Mouse (Mus musculus) midbrain, embryonic 15.5 days (tissue): ENCODE results near the gene Slc25a34. TPM values are rescaled to one million over a fixed set of nuclear protein-coding genes. Genes with fewer than 3 reads are reported as not detected.

Experiments
- ATAC-seq: fragments of 200-750 bp; cut with Nextera tagmentation; replicated peaks from 2 replicates; pipeline ENCODE4 v1.8.0; 2017; ENCODE audit warnings: moderate TSS enrichment
- H3K27ac ChIP-seq: fragments of 300-500 bp; sonication (generic); 2 replicates; pipeline ENCODE4 v1.5.1; 2015; ENCODE audit warnings: mild to moderate bottlenecking, inconsistent platforms
- H3K27me3 ChIP-seq: fragments of 300-500 bp; sonication (generic); replicated peaks from 2 replicates; pipeline ENCODE4 v1.6.1; 2015; ENCODE audit warnings: inconsistent platforms
- H3K36me3 ChIP-seq: fragments of 300-500 bp; sonication (generic); replicated peaks from 2 replicates; pipeline ENCODE4 v1.6.1; 2015; ENCODE audit warnings: inconsistent platforms
- H3K4me1 ChIP-seq: fragments of 300-500 bp; sonication (generic); 2 replicates; pipeline ENCODE4 v1.6.1; 2015; ENCODE audit warnings: inconsistent platforms
- H3K4me2 ChIP-seq: fragments of 300-500 bp; sonication (generic); 2 replicates; pipeline ENCODE4 v1.6.1; 2015; ENCODE audit warnings: inconsistent platforms, mild to moderate bottlenecking, moderate library complexity
- H3K4me3 ChIP-seq: fragments of 300-500 bp; sonication (generic); 2 replicates; pipeline ENCODE4 v1.5.1; 2015; ENCODE audit warnings: mild to moderate bottlenecking, inconsistent platforms
- H3K9ac ChIP-seq: fragments of 300-500 bp; sonication (generic); 2 replicates; pipeline ENCODE4 v1.6.1; 2015; ENCODE audit warnings: mild to moderate bottlenecking, inconsistent platforms
- H3K9me3 ChIP-seq: fragments of 300-500 bp; sonication (generic); 2 replicates; pipeline ENCODE4 v1.6.1; 2016; ENCODE audit warnings: inconsistent platforms
- WGBS: fragments of 180-500 bp; shearing (Covaris S2); methylation state at CpG from one replicate; pipeline ENCODE4 v1.1.7; 2015; ENCODE audit warnings: mixed read lengths; 5-methylcytosine and 5-hydroxymethylcytosine counted together
- polyA plus RNA-seq: library from polyadenylated mRNA; unstranded; fragments of >200 nt; fragmentation: Nextera tagmentation; extraction: Ambion mirVana; gene quantifications from 2 replicates; pipeline ENCODE4 v1.2.1, GENCODE M21; 2015

Slc25a34 gene
- polyA plus RNA-seq, result 0.26 and 0.61 TPM in 2 replicates

DNA sequence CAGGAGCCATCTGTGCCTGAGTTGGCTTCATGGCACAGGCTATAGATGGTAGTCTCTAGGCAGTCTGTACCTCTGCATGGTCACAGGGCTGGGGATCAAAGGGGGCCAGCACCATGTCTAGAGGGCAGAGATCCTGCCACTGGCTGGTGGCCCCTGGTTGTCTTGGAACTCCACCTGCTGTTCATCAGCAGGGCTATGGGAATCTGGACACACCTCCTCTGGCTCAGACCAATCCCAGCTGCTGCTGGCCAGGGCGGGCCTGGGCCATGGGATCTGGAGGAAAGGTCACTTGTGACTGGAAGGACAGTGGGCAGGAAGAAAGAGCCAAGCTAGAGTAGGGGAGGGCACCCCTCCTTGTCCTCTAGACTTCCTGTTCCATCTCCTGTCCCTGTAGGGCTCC, at the start of gene Slc25a34:
Slc25a34 (minus strand) TSS at position 156 of the 400 bp plus-strand sequence.
- peaks cover 17% of the 10 kb centered on the region for H3K36me3 ChIP-seq
- no peak within 1 kb of the TSS for H3K27ac ChIP-seq
- no peaks in the 10 kb centered on the region for H3K4me1 ChIP-seq
- no peak; the same call in 1 of the 2 replicates for ATAC-seq
- H3K9me3 ChIP-seq, result no peaks in the 10 kb centered on the region
- no peaks in the 10 kb centered on the region for H3K27me3 ChIP-seq
- H3K9ac ChIP-seq, result no peak within 1 kb of the TSS
- WGBS, result 83% methylated on average over 1 of the region's 1 CpGs
- no peak within 1 kb of the TSS for H3K4me2 ChIP-seq
- H3K4me3 ChIP-seq, result no peak within 1 kb of the TSS

- no peak for ATAC-seq
- 81% methylated on average over 13 of the region's 13 CpGs for WGBS
- no peaks in the 10 kb centered on the region for H3K9me3 ChIP-seq
- H3K27ac ChIP-seq, result no peak overlapping the region
- H3K4me3 ChIP-seq, result no peak overlapping the region
- H3K4me2 ChIP-seq, result no peak overlapping the region
- no peaks in the 10 kb centered on the region for H3K27me3 ChIP-seq
- no peak overlapping the region for H3K9ac ChIP-seq
- no peaks in the 10 kb centered on the region for H3K36me3 ChIP-seq
- no peaks in the 10 kb centered on the region for H3K4me1 ChIP-seq
Observed at GRCm38 (mm10) chr4:141672325-141672724, 48.7 kb upstream of the Slc25a34 start.

DNA sequence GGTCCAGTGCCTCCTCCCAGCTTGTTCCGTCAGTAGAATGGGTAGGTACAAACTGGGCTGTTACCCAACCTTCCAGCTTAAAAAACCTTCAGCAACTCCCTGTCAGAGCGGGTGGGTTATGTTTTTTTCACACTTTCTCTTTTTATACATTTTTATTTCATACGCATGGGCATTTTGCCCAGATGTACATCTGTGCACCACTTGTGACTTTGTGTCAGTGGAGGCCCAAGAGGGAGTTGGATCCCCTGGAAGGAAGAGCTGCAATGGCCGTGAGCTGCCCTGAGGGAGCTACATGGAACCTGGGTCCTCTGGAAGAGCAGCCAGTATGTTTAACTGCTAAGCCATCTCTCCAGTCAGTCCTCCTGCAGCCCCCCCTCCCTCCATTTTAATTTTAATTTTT, 47.8 kb upstream of the Slc25a34 start:
- no peak overlapping the region for H3K4me3 ChIP-seq
- H3K27me3 ChIP-seq, result no peaks in the 10 kb centered on the region
- H3K36me3 ChIP-seq, result no peaks in the 10 kb centered on the region
- no peak overlapping the region for H3K4me2 ChIP-seq
- H3K9ac ChIP-seq, result no peak overlapping the region
- no peaks in the 10 kb centered on the region for H3K4me1 ChIP-seq
- WGBS, result 81% methylated on average over 4 of the region's 4 CpGs
- H3K9me3 ChIP-seq, result no peaks in the 10 kb centered on the region
- ATAC-seq, result no peak
- H3K27ac ChIP-seq, result no peak overlapping the region

GRCm38 (mm10) chr4:141669898-141670712, 46.5 kb upstream of the Slc25a34 start:
- 89% methylated on average over 18 of the region's 18 CpGs for WGBS
- H3K27ac ChIP-seq, result no peak overlapping the region

DNA sequence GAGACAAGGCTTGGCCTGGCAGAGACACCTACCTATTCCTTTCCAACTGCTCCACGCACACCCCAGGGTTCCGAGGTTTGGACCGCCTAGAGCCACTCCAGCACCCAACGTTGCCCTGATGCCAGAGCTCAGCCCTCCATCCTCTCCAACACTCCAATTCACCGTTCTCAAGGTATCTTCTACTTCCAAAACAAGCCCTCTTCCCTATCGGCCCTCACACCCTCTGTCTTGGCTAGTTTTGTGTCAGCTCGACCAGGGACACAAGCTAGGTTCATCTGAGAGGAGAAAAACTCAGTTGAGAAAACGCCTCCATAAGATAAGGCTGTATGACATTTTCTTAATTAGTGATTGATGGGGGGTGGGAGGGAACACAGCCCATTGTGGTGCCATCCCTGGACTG, 41.2 kb upstream of the Slc25a34 start, which contains the start of gene Plekhm2:
Plekhm2 (minus strand) TSS at position 101 of the 400 bp plus-strand sequence.
- Histone ChIP-seq H3K4me2 (peak within 1 kb of the TSS; percentile 88), H3K36me3 (no peaks in the 10 kb centered on the region), H3K9me3 (no peaks in the 10 kb centered on the region), H3K4me1 (peaks cover 19% of the 10 kb centered on the region), H3K27ac (peak within 1 kb of the TSS; percentile 85), H3K27me3 (no peaks in the 10 kb centered on the region), H3K9ac (peak within 1 kb of the TSS; percentile 98), H3K4me3 (peak within 1 kb of the TSS; percentile 93)
- no peak; the same call in 1 of the 2 replicates for ATAC-seq
- 72% methylated on average over 8 of the region's 8 CpGs for WGBS

More at GRCm38 (mm10) chr4:141669898-141670712, 46.5 kb upstream of the Slc25a34 start:
- Histone ChIP-seq H3K4me3 (no peak overlapping the region), H3K36me3 (no peaks in the 10 kb centered on the region), H3K4me2 (no peak overlapping the region), H3K9ac (no peak overlapping the region), H3K27me3 (no peaks in the 10 kb centered on the region), H3K4me1 (peaks cover under 1% of the 10 kb centered on the region; the same call in 1 of the 2 replicates), H3K9me3 (no peaks in the 10 kb centered on the region)
- ATAC-seq, result no peak

- no peaks in the 10 kb centered on the region for H3K27me3 ChIP-seq
- ATAC-seq, result peak; percentile 87
- peaks cover 19% of the 10 kb centered on the region for H3K4me1 ChIP-seq
- H3K9me3 ChIP-seq, result no peaks in the 10 kb centered on the region
- WGBS, result under 1% methylated on average over 56 of the region's 60 CpGs
- H3K4me2 ChIP-seq, result peak overlapping the region; percentile 88
- peak overlapping the region; percentile 98 for H3K9ac ChIP-seq
- peak overlapping the region; percentile 93 for H3K4me3 ChIP-seq
- no peaks in the 10 kb centered on the region for H3K36me3 ChIP-seq
- peak overlapping the region; percentile 85 for H3K27ac ChIP-seq
Observed at GRCm38 (mm10) chr4:141664011-141664745, 40.6 kb upstream of the Slc25a34 start.

DNA sequence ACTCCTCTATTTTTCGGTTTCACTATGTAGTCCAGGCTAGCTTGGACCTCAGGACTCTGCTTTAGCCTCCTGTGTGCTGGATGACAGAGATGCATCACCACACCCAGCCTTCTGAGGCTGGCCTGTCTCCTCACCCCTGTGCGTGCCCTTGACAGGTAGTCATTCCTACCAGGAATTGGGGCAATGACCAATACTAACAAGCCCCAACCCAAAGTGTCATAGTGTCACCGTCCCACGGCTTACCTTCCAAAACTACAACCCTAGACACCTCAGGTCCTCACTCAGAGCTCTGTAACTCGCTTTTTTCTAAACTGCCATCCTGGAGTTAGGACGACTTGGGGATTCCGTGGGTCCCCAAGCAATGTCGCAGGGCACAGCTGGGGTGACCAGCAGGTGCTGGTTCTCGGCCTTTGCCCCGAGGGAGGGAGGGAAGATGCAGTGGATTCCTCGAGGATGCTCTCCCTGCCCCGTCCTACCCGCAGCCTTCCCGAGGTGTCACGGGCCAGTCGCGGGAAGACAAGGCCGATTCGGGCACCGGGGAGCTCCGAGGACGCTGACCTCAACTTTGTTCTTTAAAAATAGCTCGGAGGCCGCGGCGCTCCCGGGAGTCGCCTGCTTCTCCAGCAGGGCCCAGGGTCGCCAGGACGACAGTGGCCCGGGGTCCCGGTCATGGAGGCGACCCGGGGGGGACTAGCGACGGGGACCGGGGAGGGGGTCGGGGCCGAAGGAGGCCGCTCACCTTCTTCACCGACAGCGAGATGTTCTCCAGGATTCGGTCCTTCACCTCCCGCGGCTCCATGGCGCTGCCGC, 39.7 kb upstream of the Slc25a34 start:
- Histone ChIP-seq H3K4me3 (peak overlapping the region; percentile 93), H3K9ac (peak overlapping the region; percentile 98), H3K27ac (peak overlapping the region; percentile 85), H3K9me3 (no peaks in the 10 kb centered on the region), H3K36me3 (no peaks in the 10 kb centered on the region), H3K27me3 (no peaks in the 10 kb centered on the region), H3K4me1 (peaks cover 19% of the 10 kb centered on the region), H3K4me2 (peak overlapping the region; percentile 88)
- peak; percentile 46 for ATAC-seq
- WGBS, result 4% methylated on average over 46 of the region's 47 CpGs

GRCm38 (mm10) chr4:141660884-141661283, 37.3 kb upstream of the Slc25a34 start:
- H3K36me3 ChIP-seq, result no peaks in the 10 kb centered on the region
- no peaks in the 10 kb centered on the region for H3K9me3 ChIP-seq
- 75% methylated on average over 11 of the region's 11 CpGs for WGBS
- H3K4me2 ChIP-seq, result no peak overlapping the region
- H3K4me1 ChIP-seq, result peaks cover 21% of the 10 kb centered on the region
- H3K9ac ChIP-seq, result no peak overlapping the region
- H3K27me3 ChIP-seq, result no peaks in the 10 kb centered on the region
- ATAC-seq, result no peak
- H3K4me3 ChIP-seq, result no peak overlapping the region
- no peak overlapping the region for H3K27ac ChIP-seq

DNA sequence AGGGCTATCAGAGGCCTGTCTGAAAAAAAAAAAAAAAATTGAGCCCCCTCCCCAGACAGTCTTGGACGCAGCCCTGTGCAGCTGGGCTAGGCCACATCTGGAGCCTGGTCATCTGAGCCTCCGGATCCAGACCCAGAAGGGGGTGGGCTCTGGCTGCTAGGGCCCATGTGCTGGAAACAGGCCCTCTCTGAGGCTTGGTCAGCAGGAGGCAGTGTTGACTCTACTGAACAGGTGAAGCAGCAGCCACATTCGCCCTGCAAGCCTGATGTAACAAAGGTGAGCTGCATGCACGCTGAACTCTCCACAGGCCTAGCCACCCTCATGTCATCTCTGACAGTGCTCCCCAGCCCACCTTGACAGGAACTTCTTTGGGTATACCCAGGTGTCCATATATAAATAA, 36.1 kb upstream of the Slc25a34 start:
- H3K4me1 ChIP-seq, result peaks cover 18% of the 10 kb centered on the region
- no peak for ATAC-seq
- 60% methylated on average over 4 of the region's 4 CpGs for WGBS

GRCm38 (mm10) chr4:141658846-141659484, 35.3 kb upstream of the Slc25a34 start:
- WGBS, result 93% methylated on average over 6 of the region's 6 CpGs
- no peak for ATAC-seq
- Histone ChIP-seq H3K9me3 (no peaks in the 10 kb centered on the region), H3K27me3 (no peaks in the 10 kb centered on the region), H3K9ac (no peak overlapping the region), H3K4me1 (peaks cover 12% of the 10 kb centered on the region), H3K27ac (no peak overlapping the region), H3K4me3 (no peak overlapping the region), H3K4me2 (no peak overlapping the region), H3K36me3 (no peaks in the 10 kb centered on the region)

More for the DNA sequence above, 36.1 kb upstream of the Slc25a34 start:
- H3K9me3 ChIP-seq, result no peaks in the 10 kb centered on the region
- no peak overlapping the region for H3K27ac ChIP-seq
- no peak overlapping the region for H3K4me3 ChIP-seq
- H3K9ac ChIP-seq, result no peak overlapping the region
- no peaks in the 10 kb centered on the region for H3K27me3 ChIP-seq
- H3K36me3 ChIP-seq, result no peaks in the 10 kb centered on the region
- no peak overlapping the region for H3K4me2 ChIP-seq

DNA sequence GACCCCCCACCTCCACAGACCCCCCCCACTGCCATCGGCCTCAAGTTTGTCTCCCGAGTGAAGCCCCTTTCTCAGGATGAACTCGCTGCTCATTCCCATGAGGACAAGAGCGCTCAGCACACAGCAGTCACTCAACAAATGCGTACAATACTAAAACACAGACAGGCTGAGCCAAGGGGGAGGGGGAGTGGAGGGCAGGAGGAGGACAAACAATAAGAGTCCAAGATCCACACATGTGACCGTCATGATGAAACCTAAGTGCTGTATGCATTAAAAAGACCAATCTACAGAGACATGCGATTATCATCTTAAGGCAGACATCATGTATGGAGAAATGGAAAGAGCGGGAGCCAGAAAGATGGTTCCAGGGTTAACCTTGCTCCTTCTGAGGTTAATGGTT, 33.3 kb upstream of the Slc25a34 start:
- Histone ChIP-seq H3K36me3 (no peaks in the 10 kb centered on the region), H3K9ac (no peak overlapping the region), H3K4me1 (peaks cover 2% of the 10 kb centered on the region; the same call in 1 of the 2 replicates), H3K4me2 (no peak overlapping the region), H3K27ac (no peak overlapping the region), H3K4me3 (no peak overlapping the region), H3K27me3 (no peaks in the 10 kb centered on the region), H3K9me3 (no peaks in the 10 kb centered on the region)
- WGBS, result 74% methylated on average over 8 of the region's 8 CpGs
- no peak for ATAC-seq
